19 mouse cellular contexts compared by ENCODE assay signal in the genomic region with DNA sequence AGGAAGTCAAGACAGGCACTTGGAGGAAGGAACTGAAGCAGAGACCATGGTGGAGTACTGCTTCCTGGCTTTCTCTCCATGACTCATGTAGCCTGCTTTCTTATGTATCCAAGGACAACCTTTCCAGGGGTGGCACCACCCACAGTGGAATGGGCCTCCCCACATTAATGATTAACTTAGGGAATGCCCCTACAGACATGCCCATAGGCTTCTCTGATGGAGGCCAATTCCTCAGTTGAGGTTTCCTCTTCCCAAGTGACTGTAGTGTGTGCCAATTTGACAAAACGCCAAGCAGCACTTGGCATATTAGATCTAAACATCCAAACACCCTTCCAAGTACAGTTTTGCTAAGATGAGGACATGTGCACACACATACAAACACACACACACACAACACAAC. TPM values are rescaled to one million over a fixed set of nuclear protein-coding genes. Genes with fewer than 3 reads are reported as not detected.
A peak's percentile ranks its signal among the peaks of the same experiment; 100 is the strongest.
DNase-seq lines count a peak whose midpoint lies in the region; ATAC-seq and TF ChIP-seq lines count a peak whose summit lies in the region.
"Had no signal": no experiment of that assay in that cellular context is flagged by ENCODE, and none has a peak within 500 bp of the region (broad histone marks: within the 10 kb centered on the region; RNA-seq: fewer than 3 reads in every experiment).

No protein-coding gene starts in this region.

- H3K4me2 ChIP-seq in kidney, embryonic 16.5 days (replicated peaks; ENCODE audit: low read depth, low read length) = no peak overlapping the region
- H3K4me2 ChIP-seq: embryonic facial prominence, embryonic 12.5 days; midbrain, embryonic 15.5 days had no signal

- peak; percentile 17 for DNase-seq in adrenal gland, postnatal 14 days
- no peak for DNase-seq in adrenal gland, postnatal 4 days (ENCODE audit: low spot score in 2 of 2)
- DNase-seq in kidney, adult 8-10 months = peak; percentile 36 to 49
- DNase-seq in NIH3T3 (ENCODE audit: low read depth) = peak; percentile 73
- DNase-seq in kidney, postnatal 25 days = peak; percentile 36 to 42
- DNase-seq in cerebellum, adult 8-10 months = no peak
- no peak for DNase-seq in heart, adult 2 months
- DNase-seq: B cell, adult 2 months; cerebellum, adult 11 months; cerebellum, postnatal 36 days; layer of hippocampus, adult 9-11 months; right cerebral cortex, postnatal 14 days; thymus, postnatal 36 days had no signal

- intact Hi-C loops in heart, adult 2 months (cut with DNase I) = loop anchor here (10.0 kb wide), 1 partner anchor 255 kb away; no protein-coding TSS in a partner anchor

- no peaks in the 10 kb centered on the region for H3K36me3 ChIP-seq in kidney, embryonic 16.5 days (ENCODE audit: insufficient read depth, low read length)
- H3K36me3 ChIP-seq in heart, adult 2 months (ENCODE audit: control insufficient read depth, insufficient read depth, low read length) = no peaks in the 10 kb centered on the region
- H3K36me3 ChIP-seq: embryonic facial prominence, embryonic 12.5 days; midbrain, embryonic 15.5 days had no signal

- peaks cover 5% of the 10 kb centered on the region; the same call in 1 of the 2 replicates for H3K27me3 ChIP-seq in kidney, embryonic 16.5 days (ENCODE audit: insufficient read depth, low read length)
- H3K27me3 ChIP-seq in heart, adult 2 months (ENCODE audit: control insufficient read depth, insufficient read depth, low read length) = no peaks in the 10 kb centered on the region
- H3K27me3 ChIP-seq: midbrain, embryonic 15.5 days had no signal

- H3K79me2 ChIP-seq in heart, adult 2 months (replicated peaks; ENCODE audit: control insufficient read depth, insufficient read depth, low read length) = no peaks in the 10 kb centered on the region

- no peak for TF ChIP-seq POLR2A in heart, adult 2 months (IDR thresholded peaks at IDR 0.05; ENCODE audit: insufficient read depth, low read depth, low read length)

- no peak overlapping the region for H3K4me3 ChIP-seq in kidney, embryonic 16.5 days (ENCODE audit: low read length)
- no peak overlapping the region for H3K4me3 ChIP-seq in heart, adult 2 months
- H3K4me3 ChIP-seq: embryonic facial prominence, embryonic 12.5 days; midbrain, embryonic 15.5 days had no signal

- TF ChIP-seq CTCF in heart, adult 2 months (IDR thresholded peaks at IDR 0.05) = no peak

- no peak for TF ChIP-seq EP300 in heart, adult 2 months (IDR thresholded peaks at IDR 0.05; ENCODE audit: insufficient read depth, low read depth, low read length)

- WGBS in kidney, embryonic 16.5 days = 91% methylated on average over 1 of the region's 1 CpGs
- 70% methylated on average over 1 of the region's 1 CpGs for WGBS in heart, adult 2 months

- H3K9me3 ChIP-seq in kidney, embryonic 16.5 days (ENCODE audit: low read length) = no peaks in the 10 kb centered on the region
- H3K9me3 ChIP-seq: embryonic facial prominence, embryonic 12.5 days; midbrain, embryonic 15.5 days had no signal

- H3K4me1 ChIP-seq in kidney, embryonic 16.5 days (ENCODE audit: insufficient read depth, low read length) = no peaks in the 10 kb centered on the region
- H3K4me1 ChIP-seq in heart, adult 2 months (ENCODE audit: control insufficient read depth, insufficient read depth, low read length) = no peaks in the 10 kb centered on the region; the same call in 1 of the 2 replicates
- H3K4me1 ChIP-seq: embryonic facial prominence, embryonic 12.5 days had no signal

- H3K9ac ChIP-seq in kidney, embryonic 16.5 days (replicated peaks; ENCODE audit: low read length) = no peak overlapping the region
- no peak overlapping the region for H3K9ac ChIP-seq in heart, adult 2 months (ENCODE audit: low read depth, low read length)
- H3K9ac ChIP-seq: embryonic facial prominence, embryonic 12.5 days; midbrain, embryonic 15.5 days had no signal

- no peak for ATAC-seq in kidney, embryonic 16.5 days (ENCODE audit: low FRiP score, low TSS enrichment)
- ATAC-seq: inflammation-experienced regulatory T-cells, adult 6 months; midbrain, embryonic 15.5 days had no signal

- no peak overlapping the region for H3K27ac ChIP-seq in kidney, embryonic 16.5 days (ENCODE audit: low read length)
- no peak overlapping the region for H3K27ac ChIP-seq in heart, adult 2 months
- H3K27ac ChIP-seq: embryonic facial prominence, embryonic 12.5 days; macrophage; midbrain, embryonic 15.5 days had no signal

RNA-seq across cellular contexts. Expression of a gene that starts 23.0 kb away (rescaled TPM):
- 4.2 and 9.2 TPM in 2 replicates for total RNA-seq in adrenal gland, postnatal 14 days (2021)
- 1 to 10 TPM; 8.4 to 10.0 TPM for total RNA-seq in adrenal gland, postnatal 4 days (2021)
- 20.3 and 21.0 TPM in 2 replicates for polyA plus RNA-seq in kidney, embryonic 16.5 days (2015; fragmentation: Nextera tagmentation; extraction: Ambion mirVana)
- 1 to 10 TPM; 2.6 to 4.3 TPM for total RNA-seq in heart, adult 2 months (2021)
- polyA plus RNA-seq in heart, adult 2 months (2012; rRNA removed) = 1.9 and 2.6 TPM in 2 replicates
- total RNA-seq: hematopoietic stem cell, adult 5-6 weeks had no signal
- polyA plus RNA-seq: inflammation-experienced regulatory T-cells, adult 6 months; macrophage had no signal

Comparison
In these comparisons a context has a peak if more than half of its experiments do, and no peak if none do; other contexts are left out.
1. DNase-seq: peak in adrenal gland, postnatal 14 days (single experiment), kidney, adult 8-10 months (2 of 2), NIH3T3 (single experiment) and kidney, postnatal 25 days (2 of 2); none in adrenal gland, postnatal 4 days (0 of 2), cerebellum, adult 8-10 months (single experiment) and heart, adult 2 months (0 of 2).